Comparison of ENCODE assay signal across 8 mouse cellular contexts in the genomic region with DNA sequence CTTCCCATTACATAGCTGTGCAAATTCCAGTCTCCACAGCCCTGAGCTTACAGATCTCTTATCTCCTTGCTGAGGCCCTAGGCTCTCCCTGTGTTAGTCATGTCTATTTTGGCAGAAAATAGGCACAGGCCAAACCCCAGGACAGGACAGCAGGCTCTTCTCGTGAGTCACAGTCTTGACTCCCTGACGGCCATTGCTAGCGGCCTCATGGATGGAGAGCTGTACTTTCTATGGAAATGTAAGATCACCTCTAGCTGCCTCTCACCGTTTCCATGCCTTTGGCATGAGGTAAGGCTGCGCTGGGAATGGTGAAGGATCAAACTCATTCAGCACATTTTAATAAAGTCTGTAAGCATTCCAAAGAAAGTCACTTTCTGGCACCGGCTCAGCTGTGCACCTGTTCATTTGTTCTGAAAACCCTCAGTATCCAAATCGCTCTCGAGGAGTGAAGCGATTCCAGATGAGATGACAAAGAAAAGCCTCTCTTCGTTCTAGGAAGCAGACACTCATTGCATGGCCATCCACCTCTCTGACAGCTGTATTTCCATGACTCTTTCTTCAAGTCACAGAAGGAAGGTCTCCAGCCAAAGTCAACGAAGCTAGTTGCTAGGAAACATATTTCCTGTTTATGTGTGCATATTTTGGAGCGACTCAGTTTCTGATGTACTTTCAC.
DNase-seq lines count a peak whose midpoint lies in the region; ATAC-seq and TF ChIP-seq lines count a peak whose summit lies in the region.

No protein-coding gene starts in this region.

- peak overlapping the region; percentile 2; the same call in 1 of the 2 replicates for H3K4me2 ChIP-seq in hindbrain, postnatal 0 days (ENCODE audit: low read depth, low read length)

- no peak for TF ChIP-seq CTCF in hindbrain, postnatal 0 days (IDR thresholded peaks at IDR 0.05; ENCODE audit: low read depth)

- intact Hi-C loops in gastrocnemius, postnatal 14 days (cut with DNase I; ENCODE audit: low total_unique reads), result no loop called here

- no peak overlapping the region for H3K9ac ChIP-seq in hindbrain, postnatal 0 days (replicated peaks; ENCODE audit: low read length)

- no peak overlapping the region for H3K4me3 ChIP-seq in hindbrain, postnatal 0 days (ENCODE audit: low read length)
- H3K4me3 ChIP-seq in hindbrain, embryonic 10.5 days, result no peak overlapping the region

- no peaks in the 10 kb centered on the region for H3K4me1 ChIP-seq in hindbrain, postnatal 0 days (ENCODE audit: insufficient read depth, low read length)
- H3K4me1 ChIP-seq in hindbrain, embryonic 10.5 days (replicated peaks), result peaks cover 25% of the 10 kb centered on the region; the same call in 1 of the 2 replicates

- H3K36me3 ChIP-seq in hindbrain, postnatal 0 days (ENCODE audit: insufficient read depth, low read length), result no peaks in the 10 kb centered on the region
- no peaks in the 10 kb centered on the region for H3K36me3 ChIP-seq in hindbrain, embryonic 10.5 days

- peak overlapping the region; percentile 37; the same call in 1 of the 2 replicates for H3K27ac ChIP-seq in hindbrain, postnatal 0 days
- no peak overlapping the region for H3K27ac ChIP-seq in hindbrain, embryonic 10.5 days

- 54% methylated on average over 12 of the region's 12 CpGs for WGBS in hindbrain, postnatal 0 days
- WGBS in hindbrain, embryonic 10.5 days, result 87% methylated on average over 12 of the region's 12 CpGs

- H3K9me3 ChIP-seq in hindbrain, postnatal 0 days (ENCODE audit: low read length), result no peaks in the 10 kb centered on the region
- H3K9me3 ChIP-seq in hindbrain, embryonic 10.5 days, result no peaks in the 10 kb centered on the region

- no peaks in the 10 kb centered on the region for H3K27me3 ChIP-seq in hindbrain, postnatal 0 days (ENCODE audit: insufficient read depth, low read length)
- H3K27me3 ChIP-seq in hindbrain, embryonic 10.5 days (ENCODE audit: insufficient read depth, poor library complexity, severe bottlenecking), result no peaks in the 10 kb centered on the region

- ATAC-seq in hindbrain, postnatal 0 days, result no peak
- ATAC-seq in megakaryocyte, adult 5-6 weeks (ENCODE audit: poor library complexity, severe bottlenecking), result peak; percentile 84
- no peak; the same call in 1 of the 2 replicates for ATAC-seq in monocyte, adult 5-6 weeks (replicated peaks; ENCODE audit: insufficient number of reproducible peaks, low FRiP score, low TSS enrichment, poor library complexity, severe bottlenecking)

- peak; percentile 16 for DNase-seq in hindbrain, postnatal 0 days (ENCODE audit: low spot score)
- no peak for DNase-seq in hindbrain, embryonic 10.5 days (ENCODE audit: low spot score)
- DNase-seq in adrenal gland, adult 2 months, result peak; percentile 81
- peak; percentile 26 for DNase-seq in gastrocnemius, postnatal 14 days
- DNase-seq in kidney, adult 18-20 months, result peak; percentile 47
- no peak for DNase-seq in frontal cortex, postnatal 10 days (ENCODE audit: low spot score in 2 of 2)

Comparison
In these comparisons a context has a peak if more than half of its experiments do, and no peak if none do; other contexts are left out.
1. DNase-seq: peak in hindbrain, postnatal 0 days (single experiment), adrenal gland, adult 2 months (single experiment), gastrocnemius, postnatal 14 days (single experiment) and kidney, adult 18-20 months (single experiment); none in hindbrain, embryonic 10.5 days (single experiment) and frontal cortex, postnatal 10 days (0 of 2).